Mouse (Mus musculus) heart, postnatal 10 days (tissue): ENCODE data around the gene Kat8. TPM values are rescaled to one million over a fixed set of nuclear protein-coding genes. Genes with fewer than 3 reads are reported as not detected.

Source experiments
- DNase-seq, 2 experiments: peaks; one replicate each; pipeline ENCODE4 v3.0.0; 2021
- intact Hi-C: fragments of 180-260 bp; cut with DNase I; formaldehyde crosslinking; loops from one replicate; pipeline ENCODE4 v1.15.1; 2025
- total RNA-seq, 2 experiments: library from RNA; stranded (reverse); gene quantifications; 2 replicates each; pipeline ENCODE4 v1.2.3; 2021

Gene Kat8
- total RNA-seq, 2 experiments from 2014 or later: 12.7 to 14.6 TPM

- peak; percentile 41 to 45 for DNase-seq
- intact Hi-C loops: no loop called here
Observed at GRCm38 (mm10) chr7:127974413-127974930, 62.2 kb downstream of the Kat8 start.

Other genes starting within 250 kb of the Kat8 start
- 10 to 100 TPM; 60.5 to 62.9 TPM for gene Bcl7c, start 203.6 kb upstream of the Kat8 start, total RNA-seq
- 1 to 10 TPM; 4.6 to 7.5 TPM for gene Ctf1, start 199.8 kb upstream of the Kat8 start, total RNA-seq
- gene Ctf2, start 180.3 kb upstream of the Kat8 start, total RNA-seq: not detected
- 1 to 10 TPM; 5.6 to 6.2 TPM for gene Fbxl19, start 168.0 kb upstream of the Kat8 start, total RNA-seq
- gene Orai3, start 142.7 kb upstream of the Kat8 start, total RNA-seq: 10 to 100 TPM; 18.0 to 20.9 TPM
- gene Setd1a, start 135.8 kb upstream of the Kat8 start, total RNA-seq: 10 to 100 TPM; 26.1 to 29.9 TPM
- gene Gm49388, start 126.9 kb upstream of the Kat8 start, total RNA-seq: 1 to 10 TPM; 2.7 to 3.1 TPM
- gene Hsd3b7, start 111.9 kb upstream of the Kat8 start, total RNA-seq: 10 to 100 TPM; 15.9 to 16.1 TPM
- gene Stx4a, start 88.2 kb upstream of the Kat8 start, total RNA-seq: 10 to 100 TPM; 69.2 to 72.5 TPM
- gene Stx1b, start 88.0 kb upstream of the Kat8 start, total RNA-seq: 1 to 10 TPM in 1 of 2 experiments, under 1 TPM in 1; 0.89 to 1.7 TPM
- 10 to 100 TPM; 23.3 to 23.9 TPM for gene Zfp646, start 36.3 kb upstream of the Kat8 start, total RNA-seq
- gene Zfp668, start 35.7 kb upstream of the Kat8 start, total RNA-seq: 1 to 10 TPM; 5.8 to 8.0 TPM
- gene Prss53, start 21.5 kb upstream of the Kat8 start, total RNA-seq: 1 to 10 TPM in 1 of 2 experiments, under 1 TPM in 1; 0.60 to 1.1 TPM
- gene Gm21974, start 17.1 kb upstream of the Kat8 start, total RNA-seq: not detected
- 10 to 100 TPM; 33.8 to 34.3 TPM for gene Vkorc1, start 16.9 kb upstream of the Kat8 start, total RNA-seq
- 10 to 100 TPM; 96.6 to 98.5 TPM for gene Bckdk, start 8.4 kb upstream of the Kat8 start, total RNA-seq
- not detected for gene Prss8, start 17.6 kb downstream of the Kat8 start, total RNA-seq
- gene Prss36, start 34.2 kb downstream of the Kat8 start, total RNA-seq: 1 to 10 TPM; 5.0 to 6.6 TPM
- 100 to 1,000 TPM; 297 to 307 TPM for gene Fus, start 54.9 kb downstream of the Kat8 start, total RNA-seq
- gene Pycard, start 81.4 kb downstream of the Kat8 start, total RNA-seq: 10 to 100 TPM; 14.2 to 21.0 TPM
- gene Trim72, start 91.4 kb downstream of the Kat8 start, total RNA-seq: 100 to 1,000 TPM; 144 to 159 TPM
- gene Itgam, start 150.1 kb downstream of the Kat8 start, total RNA-seq: 1 to 10 TPM; 2.5 to 3.9 TPM
- not detected for gene Gm49368, start 150.2 kb downstream of the Kat8 start, total RNA-seq
- gene Itgax, start 217.0 kb downstream of the Kat8 start, total RNA-seq: under 1 TPM; 0.12 to 0.22 TPM
- gene Itgad, start 241.9 kb downstream of the Kat8 start, total RNA-seq: not detected